Mouse (Mus musculus) cerebellum, postnatal 4 days (tissue): Measurements from ENCODE around the gene Rybp.

Experiments used
- DNase-seq, 2 experiments: peaks; one replicate each; pipeline ENCODE4 v3.0.0; 2022; ENCODE audit warnings: low spot score in 2 of 2, mixed read lengths in 1 of 2

The Rybp gene

GRCm38 (mm10) chr6:100288016-100288729, 888 bp upstream of the Rybp start:
- peak in 1 of 2 experiments; percentile 20 for DNase-seq

DNA sequence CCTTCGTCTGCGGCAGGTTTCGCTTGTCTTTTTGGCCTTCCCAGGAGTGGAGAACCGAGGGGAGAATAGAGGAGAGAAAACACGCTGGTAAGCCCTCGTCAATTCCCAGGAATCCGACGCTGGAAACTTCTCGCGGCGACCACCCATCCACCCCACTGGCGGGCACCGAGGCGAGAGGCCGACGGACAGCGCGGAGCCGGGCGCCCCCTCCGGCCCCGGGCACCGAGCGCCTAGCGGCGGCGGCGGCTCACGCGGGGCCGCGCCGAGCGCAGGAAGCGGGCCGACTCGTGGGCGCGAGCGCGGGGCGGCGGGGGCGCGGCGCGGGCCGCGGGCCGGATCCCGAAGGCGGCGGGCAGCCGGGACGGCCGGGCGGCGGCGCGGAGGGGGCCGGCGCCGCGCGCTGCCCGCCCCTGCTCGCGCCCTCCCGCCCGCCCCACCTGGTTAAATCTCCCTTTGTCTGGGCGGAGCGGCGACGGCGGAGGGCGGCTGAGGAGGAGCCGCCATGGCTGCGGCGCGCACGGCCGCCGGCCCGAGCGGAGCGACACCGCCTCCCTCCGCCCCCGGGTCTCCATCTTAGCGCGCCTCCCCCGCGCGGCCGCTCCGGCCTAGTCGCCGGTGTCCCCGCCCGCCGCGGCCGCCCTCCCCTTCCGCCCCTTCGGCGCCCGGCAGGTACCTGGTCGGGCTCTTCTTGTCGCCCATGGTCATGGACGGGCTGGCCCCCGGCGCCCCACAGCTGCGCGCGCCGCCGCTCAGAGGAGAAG, 532 bp downstream of the Rybp start:
- DNase-seq, result peak; percentile 35 to 69

- no peak for DNase-seq
Measured at GRCm38 (mm10) chr6:100285985-100286572, 1.2 kb downstream of the Rybp start.

GRCm38 (mm10) chr6:100278841-100279240, 8.4 kb downstream of the Rybp start:
- no peak for DNase-seq

- no peak for DNase-seq
Measured at GRCm38 (mm10) chr6:100276344-100276743, 10.9 kb downstream of the Rybp start.

GRCm38 (mm10) chr6:100275643-100276042, 11.6 kb downstream of the Rybp start:
- DNase-seq, result no peak

GRCm38 (mm10) chr6:100273556-100273955, 13.7 kb downstream of the Rybp start:
- no peak for DNase-seq

- no peak for DNase-seq
Measured at GRCm38 (mm10) chr6:100271992-100272391, 15.3 kb downstream of the Rybp start.

GRCm38 (mm10) chr6:100270765-100271164, 16.5 kb downstream of the Rybp start:
- no peak for DNase-seq

DNA sequence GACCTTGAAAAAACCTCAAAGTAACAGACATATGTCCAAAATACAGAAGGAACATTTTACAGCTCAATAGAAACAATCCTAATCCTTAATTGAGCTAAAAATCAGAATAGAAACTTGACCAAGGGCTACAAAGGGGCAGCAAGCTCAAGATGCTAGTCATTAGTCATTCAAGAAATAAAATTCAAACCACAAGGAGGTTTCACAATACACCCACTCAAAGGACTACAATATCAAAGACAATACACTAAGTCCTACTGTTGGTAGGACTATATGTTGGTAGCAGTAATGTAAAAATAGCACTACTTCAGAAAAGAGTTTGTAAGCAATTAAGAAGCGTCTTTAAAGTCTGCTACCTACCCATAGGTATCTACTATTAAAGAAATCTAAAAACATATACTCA, 27.7 kb downstream of the Rybp start:
- no peak for DNase-seq

GRCm38 (mm10) chr6:100258278-100258677, 29.0 kb downstream of the Rybp start:
- DNase-seq, result no peak

- DNase-seq, result no peak
Measured at GRCm38 (mm10) chr6:100255411-100255810, 31.9 kb downstream of the Rybp start.

GRCm38 (mm10) chr6:100254671-100255070, 32.6 kb downstream of the Rybp start:
- no peak for DNase-seq

GRCm38 (mm10) chr6:100244474-100244873, 42.8 kb downstream of the Rybp start:
- DNase-seq, result no peak

GRCm38 (mm10) chr6:100235036-100235435, 52.2 kb downstream of the Rybp start:
- no peak for DNase-seq

DNA sequence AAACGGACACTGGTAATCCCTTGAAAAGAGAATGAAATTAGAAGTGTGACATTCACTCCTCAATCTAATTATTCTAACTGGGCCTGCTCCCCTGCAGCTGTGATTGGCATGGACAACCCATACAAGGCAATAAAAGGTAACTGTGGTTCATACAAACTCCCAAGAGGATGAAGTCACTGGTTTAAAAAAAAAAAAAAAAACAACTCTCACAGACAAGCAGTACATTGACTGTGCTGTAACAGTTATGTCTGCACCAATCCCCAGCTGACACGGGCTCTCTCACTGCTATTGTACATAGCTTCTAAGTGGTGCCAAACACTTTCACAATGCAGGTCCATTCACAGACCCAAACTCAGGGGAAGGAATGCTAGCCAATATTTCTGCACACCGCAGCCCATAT, 53.8 kb downstream of the Rybp start:
- no peak for DNase-seq

GRCm38 (mm10) chr6:100233061-100233460, 54.2 kb downstream of the Rybp start:
- no peak for DNase-seq

DNA sequence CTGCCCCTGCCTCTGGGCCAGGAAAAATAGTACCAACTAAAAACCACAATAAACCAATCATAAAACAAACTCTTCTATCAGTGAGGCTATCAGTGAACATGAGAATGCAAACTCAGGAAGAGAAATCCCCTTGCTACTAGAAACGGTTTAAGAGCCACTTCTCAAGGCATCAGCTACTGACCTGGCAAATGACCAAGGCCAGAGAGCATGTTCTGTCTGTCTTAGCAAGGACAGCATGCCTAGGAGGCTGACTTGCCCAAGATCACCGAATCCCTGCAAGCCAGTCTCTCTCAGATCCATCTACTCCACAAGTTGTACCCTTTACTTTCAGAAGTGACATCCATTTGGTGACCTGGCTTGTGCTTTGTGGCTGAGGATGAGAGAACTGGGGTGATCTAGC, 61.1 kb downstream of the Rybp start:
- DNase-seq, result no peak

GRCm38 (mm10) chr6:100223932-100224331, 63.4 kb downstream of the Rybp start:
- no peak for DNase-seq

DNA sequence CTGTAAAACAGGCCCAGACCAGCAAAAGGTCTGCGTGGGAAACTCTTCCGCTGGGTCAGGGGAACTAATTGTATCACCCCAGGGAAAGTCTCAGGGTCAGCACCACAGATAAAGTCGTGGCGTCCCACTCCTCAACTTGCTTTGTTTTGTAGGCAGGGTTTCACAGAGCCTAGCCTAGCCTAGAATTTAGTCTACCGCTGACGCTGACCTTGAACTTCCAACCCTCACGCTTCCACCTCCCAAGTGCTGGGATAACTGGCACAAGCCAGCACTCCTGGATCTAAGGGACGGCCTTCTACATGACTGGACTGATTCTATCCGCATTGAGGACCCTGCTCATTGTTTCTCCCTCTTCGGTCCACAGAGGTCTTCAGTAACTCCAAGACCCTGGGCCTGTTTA, 63.9 kb downstream of the Rybp start:
- no peak for DNase-seq

GRCm38 (mm10) chr6:100222927-100223326, 64.4 kb downstream of the Rybp start:
- no peak for DNase-seq

- DNase-seq, result no peak
Measured at GRCm38 (mm10) chr6:100221803-100222202, 65.5 kb downstream of the Rybp start.
